Mouse (Mus musculus) lung, postnatal 36 days (tissue): ENCODE measurements around the gene Eif2ak3.
"Not testable (repeated sequence)": the region's sequence is repeated elsewhere in the genome, so short reads cannot be mapped to it uniquely, and the experiment has no call there.

Source experiments
- DNase-seq: peaks from one replicate; pipeline ENCODE4 v3.0.0; 2022; ENCODE audit warnings: mixed read lengths

Eif2ak3 gene

DNA sequence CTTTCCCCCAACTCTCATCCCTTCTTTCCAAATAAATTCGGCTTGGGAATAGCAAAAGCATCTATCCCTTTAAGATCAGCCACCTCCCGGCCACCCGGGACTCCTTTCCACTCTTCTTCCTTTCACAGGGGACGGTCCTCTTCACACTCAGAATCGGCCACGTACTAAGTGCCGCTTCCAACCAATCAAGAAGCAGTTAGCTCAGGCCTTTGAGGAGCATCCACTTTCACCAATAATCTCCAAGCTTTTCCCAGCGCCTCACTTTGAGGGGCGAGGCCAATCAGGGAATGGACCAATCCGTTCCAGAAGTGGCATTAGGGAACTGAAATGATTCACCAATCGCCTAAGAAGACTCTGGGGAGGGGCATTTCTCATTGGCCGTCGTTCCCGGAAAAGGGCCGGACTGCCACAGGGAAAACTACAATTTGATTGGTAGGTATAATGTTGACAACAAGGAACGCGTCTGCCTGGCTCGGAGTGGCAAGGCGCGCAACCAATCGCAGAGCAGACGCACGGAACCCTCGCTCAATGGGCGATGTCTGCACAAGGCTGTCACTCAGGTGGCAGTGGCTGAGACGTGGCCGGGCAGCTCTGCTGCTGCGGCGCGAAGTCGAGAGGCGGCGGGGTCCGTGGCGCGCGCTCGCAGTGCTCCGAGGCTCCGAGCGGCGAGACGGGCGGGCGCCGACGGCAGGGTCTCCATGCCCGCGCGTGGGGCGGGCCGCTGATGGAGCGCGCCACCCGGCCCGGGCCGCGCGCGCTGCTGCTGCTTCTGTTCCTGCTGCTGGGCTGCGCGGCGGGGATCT, at the start of gene Eif2ak3:
Gene Eif2ak3 (plus strand): TSS at position 514 of the 803 bp plus-strand sequence.
- peak; percentile 100 for DNase-seq

DNA sequence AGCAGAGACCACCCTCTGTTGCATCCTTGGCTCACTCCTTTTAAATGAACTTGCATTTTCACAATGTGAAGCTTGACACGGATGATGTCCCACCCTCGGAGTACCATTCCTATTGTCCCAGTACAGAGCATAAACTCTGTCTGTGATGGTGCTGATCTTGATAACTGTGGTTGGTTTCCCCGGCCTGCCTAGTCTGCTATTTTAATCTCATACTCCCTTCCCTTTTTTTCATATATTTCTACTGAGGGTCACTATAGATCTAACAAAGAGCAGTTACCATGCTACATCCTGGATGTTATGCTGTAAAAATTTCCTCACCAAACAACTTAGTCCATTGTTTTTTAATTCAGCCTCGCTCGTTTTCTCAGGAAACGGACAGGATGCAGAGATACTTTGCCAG, 47.4 kb upstream of the Eif2ak3 start:
- no peak for DNase-seq

DNA sequence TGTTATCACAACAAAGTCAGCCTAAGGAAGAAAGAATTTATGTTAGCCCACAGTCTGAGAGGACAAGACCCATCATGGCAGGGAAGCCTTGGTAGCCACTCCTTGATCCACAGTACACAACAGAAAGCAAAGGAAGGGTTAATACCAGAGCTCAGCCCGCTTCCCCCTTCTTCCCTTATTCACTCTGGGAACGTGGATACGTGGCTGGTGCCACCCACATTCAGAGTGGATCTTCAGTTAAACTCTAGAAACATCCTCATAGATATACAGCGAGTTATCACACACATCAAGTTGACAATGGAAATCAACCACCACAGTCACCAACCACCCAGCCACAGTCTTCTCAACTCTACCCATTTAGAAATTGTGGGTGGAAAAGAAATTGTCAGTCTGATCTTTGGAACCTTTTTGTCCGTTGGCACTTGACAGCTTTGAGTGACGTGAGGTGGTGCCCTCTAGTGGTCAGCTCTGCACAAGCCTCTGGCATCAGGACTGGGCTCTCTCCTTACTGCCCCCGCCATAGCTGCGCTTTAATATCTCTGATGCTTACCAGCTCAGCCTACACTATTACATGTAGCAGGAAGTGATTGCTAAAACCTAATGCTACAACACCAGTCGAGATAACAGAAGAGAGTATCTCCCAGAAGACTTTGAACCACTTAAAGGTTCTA, 46.6 kb upstream of the Eif2ak3 start:
- peak; percentile 88 for DNase-seq

DNA sequence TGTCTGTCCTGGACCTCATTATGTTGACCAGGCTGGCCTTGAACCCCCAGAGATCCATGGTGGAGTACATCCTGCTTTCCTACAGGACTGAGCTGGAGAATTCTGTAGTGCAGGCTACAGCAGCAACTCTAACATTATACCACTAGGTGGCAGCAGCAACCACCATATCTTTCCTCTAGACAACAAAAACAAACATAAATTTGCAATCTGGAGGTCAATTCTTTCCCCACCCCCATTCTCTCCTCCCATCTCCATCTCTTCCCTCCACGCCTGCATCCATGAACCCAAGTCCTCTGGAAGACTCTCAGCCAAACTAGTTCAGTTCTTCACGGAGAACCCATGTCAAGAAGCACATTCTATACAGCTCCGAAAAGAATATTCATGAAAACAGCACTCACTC, 39.7 kb upstream of the Eif2ak3 start:
- DNase-seq: peak; percentile 53

DNA sequence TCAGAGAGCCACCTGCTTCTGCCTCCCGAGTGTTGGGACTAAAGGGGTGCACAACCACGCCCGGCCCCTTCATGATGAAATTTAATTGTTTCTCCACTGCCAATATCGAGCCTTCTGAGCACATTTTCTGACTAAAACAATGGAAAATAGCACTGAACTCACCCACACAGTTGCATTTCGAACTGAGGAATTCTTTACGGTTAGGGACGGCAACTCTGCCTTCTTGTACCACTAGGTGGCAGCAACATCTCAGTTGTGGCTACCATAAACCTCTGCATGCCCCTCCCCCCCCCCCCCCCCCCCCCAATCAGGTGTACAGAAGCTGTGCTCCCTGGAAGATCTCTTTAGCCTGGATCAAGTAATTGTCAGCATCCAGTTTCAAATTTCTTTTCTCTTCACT, 39.0 kb upstream of the Eif2ak3 start:
- peak; percentile 87 for DNase-seq

DNA sequence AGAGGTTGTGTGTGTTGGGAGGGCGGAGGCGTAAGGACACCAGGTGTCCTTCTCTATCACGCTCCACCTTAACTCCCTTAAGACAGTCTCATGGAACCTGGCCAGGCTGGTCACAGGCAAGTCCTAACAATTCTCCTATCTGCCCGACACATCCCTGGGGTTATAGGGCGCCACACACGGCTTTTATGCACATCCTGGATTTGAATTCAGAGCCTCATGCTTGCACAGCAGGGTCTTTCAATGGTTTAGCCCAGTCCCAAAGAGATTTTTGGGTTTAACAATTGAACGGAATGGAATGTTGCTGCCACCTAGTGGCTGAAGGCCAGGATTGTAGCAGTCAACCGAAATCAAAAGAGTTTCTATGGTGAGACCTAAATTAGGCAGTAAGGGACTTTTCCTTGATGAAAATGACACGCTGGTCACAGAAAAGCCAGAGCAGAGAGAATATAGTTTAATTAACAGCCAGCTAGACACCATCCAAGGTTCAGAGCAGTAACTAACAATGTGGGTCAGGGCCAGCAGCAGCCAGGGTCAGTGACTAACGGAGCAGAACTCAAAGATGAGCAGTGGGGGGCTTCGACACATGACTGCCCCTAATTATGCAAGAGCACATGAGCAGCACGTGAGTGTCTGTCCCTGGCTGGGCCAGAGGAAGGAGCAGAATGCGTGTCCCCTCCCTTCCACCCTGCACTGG, 38.3 kb upstream of the Eif2ak3 start:
- DNase-seq: peak; percentile 73

DNA sequence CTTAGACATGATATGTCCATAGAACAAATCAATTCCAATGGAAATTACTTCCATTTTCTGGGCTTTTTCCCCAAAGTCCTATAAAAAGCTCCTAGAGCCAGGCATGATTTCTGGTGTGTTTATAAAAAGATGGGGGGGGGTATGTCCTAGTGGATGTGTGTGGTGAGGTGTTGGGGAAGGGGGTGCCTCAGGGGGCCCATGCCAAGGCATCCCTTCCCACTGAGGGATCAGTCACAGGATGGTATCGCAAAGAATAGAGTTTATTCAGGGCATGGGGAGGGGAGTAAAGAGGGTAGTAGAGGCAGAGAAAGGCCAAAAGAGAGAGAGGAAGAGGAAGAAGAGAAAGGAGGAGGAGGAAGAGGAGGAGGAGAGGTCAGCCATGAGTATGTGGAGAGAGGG, 37.8 kb upstream of the Eif2ak3 start:
- no peak for DNase-seq

DNA sequence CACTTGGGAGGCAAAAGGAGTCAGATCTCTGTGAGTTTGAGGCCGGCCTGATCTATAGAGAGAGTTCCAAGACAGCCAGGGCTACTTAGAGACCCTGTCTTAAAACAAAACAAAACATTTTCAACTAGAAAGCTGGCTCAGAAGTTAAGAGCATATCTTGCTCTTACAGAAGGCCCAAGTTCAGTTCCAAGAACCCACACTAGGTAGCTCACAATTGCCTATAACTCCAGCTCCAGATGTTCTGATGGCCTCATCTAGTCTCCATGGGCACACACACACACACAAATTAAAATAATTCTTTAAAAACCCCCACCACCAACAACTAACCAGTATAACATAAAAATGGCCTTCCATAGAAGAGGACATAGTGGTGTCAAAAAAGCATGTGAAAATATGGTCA, 33.8 kb upstream of the Eif2ak3 start:
- DNase-seq: no peak

DNA sequence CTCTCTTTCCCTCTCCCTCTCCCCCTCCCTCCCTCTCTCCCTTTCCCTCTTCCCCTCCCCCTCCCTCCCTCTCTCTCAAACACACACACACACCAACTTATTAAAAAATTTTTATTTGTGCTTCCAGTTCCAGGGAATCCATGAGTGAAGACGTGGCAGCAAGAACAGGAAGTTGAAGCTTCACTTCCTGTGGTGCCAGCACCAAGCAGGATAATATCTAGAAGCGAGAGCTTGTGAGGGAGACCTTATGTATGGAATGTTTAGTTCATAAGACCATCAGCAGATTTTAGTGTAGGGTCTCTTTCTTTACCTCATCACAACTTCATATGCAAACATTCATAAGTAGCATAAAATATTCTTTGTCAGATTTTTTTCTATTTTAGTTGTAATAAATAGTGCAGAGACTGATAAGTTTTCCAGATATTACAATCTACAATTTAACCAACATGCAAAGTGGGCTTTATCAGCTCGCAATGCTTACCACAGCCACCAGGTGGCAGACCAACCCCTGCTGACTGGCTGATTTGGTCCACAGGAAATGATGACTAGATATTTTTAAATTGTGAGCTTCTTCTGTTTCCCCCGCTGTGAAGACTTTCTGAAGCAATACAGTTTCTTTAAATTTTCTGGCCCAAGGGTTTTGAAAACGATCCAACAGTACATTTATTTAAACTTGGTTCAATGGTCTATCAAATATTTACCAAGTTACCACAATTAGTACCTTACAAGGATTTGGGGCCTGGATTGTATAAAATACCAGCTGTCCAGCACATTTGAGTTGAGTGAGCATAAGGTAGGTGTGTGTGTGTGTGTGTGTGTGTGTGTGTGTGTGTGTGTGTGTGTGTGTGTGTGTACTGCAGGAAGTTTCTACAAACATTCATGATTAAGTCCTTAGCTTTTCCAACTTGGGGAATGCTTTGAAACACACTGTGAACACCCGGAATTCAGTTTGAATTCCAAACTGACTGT, 32.5 kb upstream of the Eif2ak3 start:
- peak; percentile 89 for DNase-seq

DNA sequence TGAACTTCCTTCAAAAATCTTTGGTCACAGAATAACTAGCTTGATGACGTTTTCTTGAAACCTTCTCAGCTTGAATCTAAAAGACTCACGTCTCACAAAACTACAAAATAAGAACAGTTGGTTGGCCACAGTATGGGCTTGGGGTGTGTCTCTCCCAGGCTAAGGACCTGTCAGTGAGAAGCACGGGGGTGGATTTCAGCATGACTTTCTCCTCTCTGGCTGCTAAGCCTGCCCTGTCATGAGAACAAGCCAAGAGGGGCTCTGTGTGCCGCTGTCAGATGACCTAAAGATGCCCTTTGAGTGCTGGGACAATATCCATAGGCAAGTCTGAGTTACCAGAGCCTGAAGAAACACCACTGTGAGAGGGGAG, 31.8 kb upstream of the Eif2ak3 start:
- no peak for DNase-seq

DNA sequence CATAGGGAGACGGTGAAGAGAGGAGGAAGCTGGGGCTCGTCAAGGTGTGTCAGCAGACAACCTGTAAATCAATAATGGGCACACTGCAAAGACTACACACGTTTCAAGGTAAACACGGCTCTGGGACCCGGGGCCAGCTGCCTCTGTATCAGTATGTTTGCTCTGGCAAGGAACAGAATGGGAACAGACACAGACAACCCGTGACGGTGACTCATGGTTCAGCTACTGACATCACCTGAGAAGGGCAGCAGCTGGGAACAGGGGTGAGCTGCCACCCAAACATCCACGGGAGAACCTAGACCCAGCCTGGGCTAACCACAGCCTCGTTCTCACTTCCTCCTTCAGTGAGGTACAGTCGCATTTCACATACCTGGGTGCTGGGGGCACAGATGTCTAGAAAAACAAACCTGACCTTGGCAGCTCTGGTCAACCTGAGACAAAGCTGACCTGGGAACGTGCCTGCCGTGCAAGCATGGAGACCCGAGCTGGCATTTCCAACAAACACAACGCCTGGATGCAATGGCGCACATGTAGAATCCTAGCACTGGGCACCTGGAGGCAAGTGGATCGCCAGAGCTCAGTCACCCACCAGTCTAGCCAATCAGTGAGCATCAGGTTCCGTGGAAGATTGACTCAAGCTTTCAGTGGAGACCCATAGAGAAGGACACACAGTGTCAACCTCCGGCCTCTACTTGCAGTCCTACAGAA, 30.2 kb upstream of the Eif2ak3 start:
- peak; percentile 53 for DNase-seq

DNA sequence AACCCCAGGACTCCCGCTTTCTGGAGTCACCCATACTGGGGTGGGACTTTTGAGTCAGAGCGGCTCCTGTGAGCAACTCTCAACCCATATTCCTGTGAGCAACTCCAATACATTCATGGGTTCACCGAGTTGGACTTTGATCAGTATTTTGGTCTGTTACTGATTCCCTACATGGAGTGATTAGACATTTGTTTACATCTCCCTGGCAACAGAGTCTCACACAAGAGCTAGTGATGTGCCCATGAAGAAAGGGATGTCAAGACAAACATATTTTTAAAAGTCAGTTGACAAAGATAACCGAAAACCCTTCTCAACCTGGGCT, 29.7 kb upstream of the Eif2ak3 start:
- DNase-seq: no peak

DNA sequence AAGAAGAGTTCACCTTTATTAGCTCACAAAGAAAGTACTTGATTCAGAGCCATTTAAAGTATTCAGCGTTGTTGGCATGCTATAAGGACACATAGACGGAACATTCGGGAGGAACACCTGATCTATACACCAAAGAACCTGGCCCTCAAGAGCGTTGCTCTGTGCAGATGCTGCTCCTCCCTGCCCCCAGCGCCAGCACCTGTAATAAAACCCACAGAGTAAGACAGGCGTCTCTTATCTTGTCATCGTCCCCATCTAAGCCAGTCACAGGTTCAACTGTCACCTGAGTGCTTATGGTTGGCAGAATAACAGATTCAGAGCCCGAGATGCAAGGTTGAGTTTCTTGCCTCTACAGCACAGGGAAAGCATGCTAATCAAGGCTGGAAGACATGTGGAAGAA, 28.8 kb upstream of the Eif2ak3 start:
- DNase-seq: no peak

DNA sequence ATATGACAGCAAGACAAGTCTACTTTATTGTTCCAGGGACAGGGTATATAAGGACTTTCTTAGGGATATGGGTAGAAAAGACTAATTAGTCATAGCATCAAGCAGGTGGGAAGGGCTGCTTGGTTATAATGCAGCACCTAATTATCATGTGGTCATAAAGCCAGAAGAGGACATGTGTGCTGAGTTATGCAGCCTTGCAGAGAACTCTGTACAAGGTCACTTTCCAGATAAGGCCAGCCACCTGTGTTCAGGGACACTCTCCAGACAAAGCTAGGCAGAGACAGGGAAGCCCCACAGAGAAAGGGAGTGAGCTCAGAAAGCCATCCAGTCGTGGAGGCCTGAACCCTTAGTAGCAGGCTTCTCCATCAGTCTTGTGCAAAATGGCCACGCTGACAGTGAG, 22.7 kb upstream of the Eif2ak3 start:
- no peak for DNase-seq

DNA sequence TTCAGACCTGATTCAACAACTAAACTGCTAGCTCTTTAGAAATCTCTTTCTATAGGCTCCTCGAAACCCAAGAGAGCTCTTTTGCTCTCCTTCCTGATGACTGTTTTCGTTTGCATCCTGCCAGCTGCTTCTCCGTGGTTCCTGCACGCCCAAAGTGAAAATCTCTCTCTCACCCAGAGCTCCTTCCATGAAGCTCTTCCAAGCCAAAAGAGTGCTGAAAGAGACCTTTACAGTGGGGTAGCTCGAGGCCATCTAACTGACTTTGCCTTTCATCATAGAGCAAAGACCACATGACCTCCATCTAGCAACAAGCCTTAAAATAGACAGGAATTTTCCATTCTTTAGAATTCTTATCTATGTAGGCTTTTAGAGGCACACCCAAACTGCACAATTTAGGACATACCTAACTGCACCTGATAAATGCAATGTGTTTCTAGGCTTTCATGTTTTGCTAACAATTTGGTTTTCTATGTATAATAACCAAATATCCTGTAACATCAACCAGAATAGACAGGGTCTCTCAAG, 21.9 kb upstream of the Eif2ak3 start:
- no peak for DNase-seq

DNA sequence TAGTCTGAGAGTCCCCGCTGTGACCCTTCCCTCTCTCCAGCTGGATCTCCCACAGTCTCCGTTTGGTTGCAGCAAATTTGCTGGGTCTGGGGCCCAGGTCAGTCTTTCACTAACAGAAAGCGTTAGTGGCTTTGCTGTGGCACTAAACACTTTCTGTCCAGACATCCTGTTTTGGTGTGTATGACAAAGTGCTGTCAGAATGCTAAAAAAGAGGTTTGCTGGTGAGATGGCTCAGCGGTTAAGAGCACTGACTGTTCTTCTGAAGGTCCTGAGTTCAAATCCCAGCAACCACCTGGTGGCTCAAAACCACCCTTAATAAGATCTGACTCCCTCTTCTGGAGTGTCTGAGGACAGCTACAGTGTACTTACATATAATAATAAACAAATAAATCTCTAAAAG, 21.0 kb upstream of the Eif2ak3 start:
- not testable (repeated sequence) for DNase-seq

DNA sequence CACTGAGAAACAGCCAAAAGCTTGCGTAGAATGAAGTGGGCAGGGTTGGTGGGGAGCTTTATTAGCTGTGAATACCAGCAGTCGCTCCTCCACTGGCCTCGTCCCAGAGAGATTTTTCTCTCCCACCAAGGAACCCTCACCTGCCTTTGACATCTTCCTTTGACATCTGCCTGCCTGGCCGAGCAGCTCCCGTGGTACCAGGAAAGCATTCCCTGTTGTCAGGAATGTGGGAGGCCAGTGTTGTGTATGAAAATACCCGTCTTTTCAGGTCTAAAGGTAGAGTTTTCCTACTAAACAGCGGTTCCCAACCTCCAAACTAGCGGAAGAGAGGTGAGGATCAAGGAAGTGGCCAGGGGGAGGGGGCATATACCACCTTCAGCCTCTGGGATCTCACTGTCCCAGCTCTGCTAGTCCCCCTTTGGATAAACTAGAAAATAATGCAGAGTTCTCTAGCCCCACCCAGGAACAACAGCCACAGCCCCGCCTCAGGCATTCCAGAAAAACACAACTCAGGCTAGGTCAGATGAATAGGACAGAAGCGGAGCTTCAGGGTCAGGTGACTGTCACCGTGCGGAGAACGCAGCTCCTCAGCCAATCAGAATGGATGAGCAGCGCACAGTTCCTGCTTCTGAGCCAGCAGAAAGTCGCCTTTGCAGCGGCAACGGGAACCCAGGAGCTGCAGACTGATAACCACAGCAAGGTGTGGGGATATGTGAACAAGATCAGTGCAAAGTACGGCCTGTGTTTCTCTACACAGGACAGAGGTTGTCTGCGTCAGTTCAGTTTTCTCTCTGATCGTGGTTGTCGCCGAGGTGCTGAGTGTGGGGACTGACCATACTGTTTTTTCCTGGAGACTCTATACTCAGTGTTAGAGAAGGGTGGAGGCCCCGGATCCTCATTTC, 20.0 kb upstream of the Eif2ak3 start:
- DNase-seq: peak; percentile 79

DNA sequence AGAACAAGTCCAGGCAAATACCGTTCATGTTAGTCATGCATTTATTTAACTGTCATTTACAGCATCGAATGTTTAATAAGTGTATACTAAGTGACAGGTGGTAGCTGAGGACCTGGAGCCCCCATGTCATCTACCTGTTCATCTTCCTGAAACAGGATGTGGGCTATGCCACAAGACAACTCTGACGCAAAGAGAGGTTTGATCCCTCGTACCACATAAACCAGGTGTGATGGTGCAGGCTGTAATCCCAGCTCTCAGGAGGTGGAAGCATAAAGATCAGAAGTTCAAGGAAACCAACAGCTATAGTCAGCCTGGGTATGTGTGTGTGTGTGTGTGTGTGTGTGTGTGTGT, 19.4 kb upstream of the Eif2ak3 start:
- DNase-seq: peak; percentile 17

DNA sequence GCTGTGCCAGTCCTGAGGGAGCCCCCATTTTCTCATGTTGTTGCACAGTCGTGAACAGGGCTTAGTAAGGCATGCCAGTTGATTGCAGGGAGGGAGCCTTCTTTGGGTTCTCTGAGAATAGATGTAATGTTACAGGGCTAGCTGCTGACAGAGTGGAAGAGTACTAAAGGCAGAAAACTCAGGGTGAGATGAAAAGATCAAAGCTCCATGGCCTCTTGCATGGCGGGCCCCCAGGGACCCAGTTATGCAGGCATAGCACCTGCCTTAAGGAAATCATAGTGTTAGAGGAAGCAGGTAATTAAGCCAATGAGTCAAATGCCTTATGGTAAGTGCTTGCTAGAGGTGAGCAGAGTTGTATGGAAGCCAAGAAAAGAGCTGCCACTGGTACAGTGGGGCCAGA, 14.9 kb upstream of the Eif2ak3 start:
- DNase-seq: no peak

DNA sequence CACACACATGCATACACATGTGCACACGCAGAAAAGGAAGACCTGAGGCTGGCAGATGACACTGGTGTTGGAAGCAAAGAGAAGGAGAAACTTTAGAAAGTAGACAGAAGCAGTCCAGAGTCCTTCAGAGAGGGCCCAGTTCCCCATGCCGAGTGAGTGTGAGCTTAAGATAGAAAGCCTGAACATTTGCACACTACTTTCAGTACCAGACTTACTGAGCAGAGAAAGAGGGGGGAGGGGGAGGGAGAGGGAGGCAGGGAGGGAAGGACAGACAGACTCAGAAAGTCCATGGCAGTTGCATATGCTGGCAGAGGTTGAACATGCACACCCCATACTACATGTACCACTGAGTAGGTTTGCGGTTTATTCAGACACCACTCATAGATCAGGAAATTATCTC, 13.8 kb upstream of the Eif2ak3 start:
- no peak for DNase-seq
